Mouse (Mus musculus): ENCODE data around the gene Klrb1b.

DNA sequence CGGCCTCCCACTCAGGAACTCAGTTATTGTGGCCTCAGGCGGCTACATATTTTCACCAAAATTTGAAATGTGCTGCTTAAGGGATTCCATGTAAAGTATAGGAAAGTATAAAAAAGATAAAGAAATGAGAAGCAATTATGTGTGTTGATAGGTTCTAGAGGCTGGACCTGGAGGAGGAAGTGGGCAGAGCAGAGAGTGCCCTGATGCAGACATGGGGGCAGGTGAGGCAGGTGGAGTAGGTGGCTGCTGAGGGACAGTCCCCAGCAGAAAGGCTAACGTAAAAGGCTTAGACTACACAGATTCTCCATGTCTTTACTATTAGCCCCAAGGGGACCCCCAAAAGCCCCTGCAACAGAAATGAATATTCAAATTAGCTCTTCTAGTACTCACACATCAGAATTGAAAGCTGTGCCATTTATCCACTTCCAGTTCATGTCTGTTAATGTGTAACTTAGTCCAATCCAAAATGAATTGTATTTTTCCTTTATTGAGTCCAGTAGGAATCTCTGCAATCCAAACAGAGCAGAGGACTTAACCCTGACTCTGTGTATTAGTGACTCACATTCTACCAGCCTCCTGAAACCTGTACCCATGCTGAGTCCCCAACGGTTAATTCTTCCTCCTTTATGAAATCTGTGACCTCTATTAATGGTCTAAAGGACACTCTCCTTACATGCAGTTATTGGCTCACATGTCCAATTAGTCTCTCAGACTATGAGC, 7.9 kb downstream of the Klrb1b start:
- TF ChIP-seq ZC3H11A (IDR thresholded peaks at IDR 0.05; ENCODE audit: borderline replicate concordance, low read depth, low read length), result no peak
- no peak for TF ChIP-seq MAFK (IDR thresholded peaks at IDR 0.05; ENCODE audit: insufficient read depth, low read depth, low read length)
- no peak for TF ChIP-seq ZNF384 (IDR thresholded peaks at IDR 0.05; ENCODE audit: low read depth, low read length)
- TF ChIP-seq CHD2 (IDR thresholded peaks at IDR 0.05; ENCODE audit: low read depth, low read length), result no peak
- no peak for TF ChIP-seq HCFC1 (IDR thresholded peaks at IDR 0.05; ENCODE audit: borderline replicate concordance, insufficient read depth, low read length)

Data from ES-E14 (cell line).